Mouse (Mus musculus): ENCODE results near the gene Ren1.

The Ren1 gene

GRCm38 (mm10) chr1:133379254-133379985 is 29.1 kb downstream of the Ren1 start:
- DNase-seq = no peak

- DNase-seq = no peak
Measured at GRCm38 (mm10) chr1:133379986-133380320, 29.6 kb downstream of the Ren1 start.

GRCm38 (mm10) chr1:133380347-133381065 is 30.2 kb downstream of the Ren1 start:
- DNase-seq = no peak

DNA sequence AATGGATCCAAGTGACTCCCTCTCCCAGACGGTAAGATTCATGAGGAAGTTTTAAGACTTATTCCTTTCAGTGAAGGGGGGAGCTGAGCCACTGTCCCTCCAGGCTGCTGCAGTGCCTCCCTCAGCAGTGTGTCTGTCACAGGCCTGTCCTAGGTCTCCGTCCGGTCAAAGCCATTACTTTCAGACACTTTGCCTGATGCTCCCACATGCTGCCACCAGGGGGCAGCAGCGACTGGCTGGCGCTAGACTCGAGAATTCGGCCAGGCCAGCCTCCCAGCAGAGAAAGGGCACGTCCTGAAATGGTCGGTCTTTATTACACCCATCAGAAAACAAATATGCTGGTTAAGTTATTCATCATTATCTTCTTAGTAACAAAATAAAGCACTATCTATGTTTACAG is 31.7 kb downstream of the Ren1 start:
- no peak for DNase-seq

- DNase-seq = no peak
Measured at GRCm38 (mm10) chr1:133382552-133383155, 32.3 kb downstream of the Ren1 start.

DNA sequence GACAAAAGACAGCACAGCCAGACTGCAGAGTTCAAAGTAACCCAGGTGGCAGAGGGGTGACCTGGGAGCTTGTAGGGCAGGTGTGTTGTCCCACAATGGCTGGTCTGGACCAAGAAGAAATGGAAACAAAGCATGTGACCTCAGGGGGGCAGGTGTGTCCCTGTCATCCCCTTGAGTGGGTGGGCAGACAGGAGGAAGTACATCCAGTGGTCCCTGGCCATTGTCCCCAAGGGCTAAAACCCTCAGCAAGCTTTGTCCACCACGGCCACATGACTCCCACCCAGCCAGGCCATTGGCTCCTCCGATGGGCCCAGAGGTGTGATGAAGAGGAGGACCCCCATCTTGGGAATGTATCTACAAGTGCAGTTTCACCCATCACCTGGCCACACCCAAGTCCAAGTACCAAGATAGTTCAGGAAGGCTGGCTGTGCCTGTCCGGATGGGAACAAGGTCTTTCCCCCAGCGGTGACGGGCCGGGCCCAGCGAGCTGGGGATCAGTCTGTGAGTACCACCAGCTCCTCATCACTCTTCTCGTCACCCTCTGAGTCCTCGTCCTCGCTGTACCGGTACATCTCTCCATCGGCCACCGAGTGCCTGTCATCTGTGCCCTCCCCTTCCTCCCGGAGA is 33.0 kb downstream of the Ren1 start:
- DNase-seq = no peak

DNA sequence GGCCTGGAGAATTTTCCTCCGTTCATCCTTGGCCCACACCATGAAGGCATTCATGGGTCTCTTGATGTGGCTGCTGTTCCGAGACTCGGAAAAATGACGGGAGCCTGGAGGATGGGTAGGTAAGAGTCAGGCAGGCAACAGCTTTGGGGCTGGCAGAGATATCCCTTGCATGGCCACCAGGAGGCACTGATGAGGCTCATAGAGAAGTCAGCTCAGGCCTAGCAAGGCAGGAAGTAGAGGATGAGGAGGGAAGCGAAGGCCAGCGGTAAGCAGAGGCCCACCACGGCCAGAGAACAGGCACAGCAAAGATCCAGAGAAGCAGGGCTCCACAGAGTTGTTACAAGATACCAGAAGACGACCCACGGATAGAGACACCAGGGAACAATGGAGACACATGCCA is 35.2 kb downstream of the Ren1 start:
- DNase-seq = no peak

- DNase-seq = no peak
Measured at GRCm38 (mm10) chr1:133386209-133386608, 35.9 kb downstream of the Ren1 start.

- DNase-seq = no peak
Measured at GRCm38 (mm10) chr1:133387539-133388268, 37.4 kb downstream of the Ren1 start.

GRCm38 (mm10) chr1:133394702-133395101 is 44.4 kb downstream of the Ren1 start:
- no peak for DNase-seq

DNA sequence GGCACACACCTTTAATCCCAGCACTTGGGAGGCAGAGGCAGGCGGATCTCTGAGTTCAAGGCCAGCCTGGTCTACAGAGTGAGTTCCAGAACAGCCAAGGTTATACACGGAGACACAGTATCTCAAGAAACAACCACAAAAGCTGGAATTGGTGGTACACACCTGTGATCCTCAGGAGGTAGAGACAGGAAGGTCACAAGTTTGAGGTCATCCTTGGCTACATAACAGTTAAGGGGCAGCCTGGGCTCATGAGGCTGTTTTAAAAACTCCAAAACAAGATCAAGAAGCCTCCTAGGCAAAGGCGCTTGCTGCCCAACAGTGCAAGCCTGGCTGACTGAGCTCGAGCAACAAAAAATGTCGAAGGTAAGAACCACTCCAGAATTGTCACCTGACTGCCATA is 46.4 kb downstream of the Ren1 start:
- DNase-seq = no peak

DNA sequence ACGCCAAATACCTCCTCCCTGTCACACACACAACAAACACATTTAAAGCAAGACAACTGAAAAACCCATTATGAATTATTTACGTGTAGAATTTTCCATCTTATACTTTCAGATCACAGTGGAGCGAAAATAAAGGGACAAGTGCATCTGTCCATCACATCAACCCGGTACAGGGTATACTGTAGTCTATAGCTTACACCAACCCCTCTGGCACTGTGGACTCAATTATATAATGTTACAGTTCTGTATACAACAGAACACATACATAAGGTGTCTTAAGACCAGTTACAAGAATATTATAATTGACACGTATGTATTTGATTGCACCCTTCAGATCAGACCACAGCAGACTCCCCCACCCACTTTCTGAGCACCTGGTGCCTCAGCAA is 46.8 kb downstream of the Ren1 start:
- DNase-seq = no peak

- DNase-seq = no peak
Measured at GRCm38 (mm10) chr1:133397483-133398237, 47.4 kb downstream of the Ren1 start.

- no peak for DNase-seq
Measured at GRCm38 (mm10) chr1:133400014-133400725, 49.9 kb downstream of the Ren1 start.

DNA sequence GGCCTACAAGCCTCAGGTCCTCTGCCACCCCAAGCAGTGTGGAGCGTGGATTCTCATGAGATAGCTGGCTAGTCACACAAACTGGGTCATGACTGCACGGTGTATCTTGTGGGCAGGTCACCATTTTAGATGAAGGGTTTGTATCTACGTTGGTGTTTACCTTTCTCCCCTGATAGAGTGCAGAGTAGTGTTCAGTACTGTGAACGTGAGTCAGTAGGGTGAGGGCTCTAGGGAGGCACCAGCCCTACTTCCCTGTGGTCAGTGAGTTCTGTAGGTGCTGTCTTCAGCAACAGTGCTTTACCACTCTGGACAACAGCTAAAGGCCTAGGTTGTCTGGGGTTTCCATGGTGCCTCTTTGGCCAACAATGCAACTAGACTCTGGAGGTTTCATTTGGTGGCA is 53.7 kb downstream of the Ren1 start:
- DNase-seq = no peak

DNA sequence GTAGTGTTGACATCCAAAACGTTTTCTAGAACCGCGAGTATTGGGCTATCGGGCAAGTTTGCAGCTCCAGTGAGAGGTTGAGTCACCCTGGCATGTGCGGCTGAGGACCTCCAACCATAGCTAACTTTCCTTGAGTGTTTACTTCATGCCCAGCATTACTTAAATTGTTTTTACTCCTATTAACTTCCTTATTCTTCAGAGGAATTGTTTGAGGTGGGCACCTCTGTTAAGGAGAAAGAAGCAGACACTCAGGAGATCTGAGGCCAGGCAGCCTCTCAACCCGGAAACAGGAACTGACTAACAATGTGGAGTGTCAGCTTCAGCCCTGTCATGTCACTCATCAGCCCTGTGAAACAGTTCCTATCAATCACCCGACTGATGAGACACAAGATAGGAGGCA is 56.3 kb downstream of the Ren1 start:
- DNase-seq = no peak

GRCm38 (mm10) chr1:133407436-133407835 is 57.1 kb downstream of the Ren1 start:
- no peak for DNase-seq

GRCm38 (mm10) chr1:133408321-133408720 is 58.0 kb downstream of the Ren1 start:
- DNase-seq = no peak

GRCm38 (mm10) chr1:133408880-133409516 is 58.7 kb downstream of the Ren1 start:
- DNase-seq = no peak

DNA sequence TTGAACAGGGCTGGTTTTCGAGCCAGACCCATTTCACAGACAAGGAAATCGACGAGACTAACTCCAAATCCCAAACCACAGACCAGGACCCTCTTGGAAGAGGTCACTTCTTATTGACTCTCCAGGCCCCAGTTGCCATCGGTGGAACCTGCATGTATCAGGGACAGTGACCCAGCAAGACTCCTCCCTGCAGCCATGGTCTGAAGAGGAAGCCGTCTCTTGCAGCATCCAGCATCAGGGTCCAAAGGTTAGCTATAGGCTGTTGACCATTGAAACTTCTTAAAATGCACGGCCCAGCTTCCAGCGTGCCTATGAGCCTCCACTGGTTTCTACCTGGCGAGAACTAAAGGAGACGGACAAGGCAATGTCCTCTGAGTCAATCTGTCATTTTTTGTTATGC is 59.5 kb downstream of the Ren1 start:
- DNase-seq = no peak

All from cerebellum, adult 9-11 months (tissue).